Mouse (Mus musculus): ENCODE measurements around the gene Klhl29. TPM values are rescaled to one million over a fixed set of nuclear protein-coding genes. Genes with fewer than 3 reads are reported as not detected.

Klhl29 gene
- total and polyA plus RNA-seq, 2 experiments from 2014 or later = 2.7 to 8.2 TPM

- Histone ChIP-seq H3K4me1 (ENCODE audit: insufficient read depth) (no peaks in the 10 kb centered on the region), H3K9me3 (ENCODE audit: low read length) (no peaks in the 10 kb centered on the region), H3K27ac (ENCODE audit: low read depth, low read length) (no peak overlapping the region), H3K4me3 (ENCODE audit: low read depth, low read length) (no peak overlapping the region), H3K4me2 (ENCODE audit: low read depth) (no peak overlapping the region), H3K27me3 (ENCODE audit: insufficient read depth, low read length) (no peaks in the 10 kb centered on the region), H3K36me3 (ENCODE audit: insufficient read depth) (peaks cover 7% of the 10 kb centered on the region; the same call in 1 of the 2 replicates), H3K9ac (no peak overlapping the region)
- WGBS = 89% methylated on average over 6 of the region's 6 CpGs
- no peak for ATAC-seq
- no peak for DNase-seq
- TF ChIP-seq CTCF (IDR thresholded peaks at IDR 0.05; ENCODE audit: low read depth) = no peak
Observed at GRCm38 (mm10) chr12:5340151-5340603, 35.3 kb downstream of the Klhl29 start.

- no peak for ATAC-seq
- Histone ChIP-seq H3K4me1 (ENCODE audit: insufficient read depth) (no peaks in the 10 kb centered on the region), H3K9me3 (ENCODE audit: low read length) (no peaks in the 10 kb centered on the region), H3K9ac (no peak overlapping the region), H3K4me2 (ENCODE audit: low read depth) (no peak overlapping the region), H3K4me3 (ENCODE audit: low read depth, low read length) (no peak overlapping the region), H3K27me3 (ENCODE audit: insufficient read depth, low read length) (no peaks in the 10 kb centered on the region), H3K27ac (ENCODE audit: low read depth, low read length) (no peak overlapping the region), H3K36me3 (ENCODE audit: insufficient read depth) (peaks cover 7% of the 10 kb centered on the region; the same call in 1 of the 2 replicates)
- DNase-seq = no peak
- no peak for TF ChIP-seq CTCF (IDR thresholded peaks at IDR 0.05; ENCODE audit: low read depth)
- 44% methylated on average over 8 of the region's 8 CpGs for WGBS
Observed at GRCm38 (mm10) chr12:5336927-5337712, 38.4 kb downstream of the Klhl29 start.

DNA sequence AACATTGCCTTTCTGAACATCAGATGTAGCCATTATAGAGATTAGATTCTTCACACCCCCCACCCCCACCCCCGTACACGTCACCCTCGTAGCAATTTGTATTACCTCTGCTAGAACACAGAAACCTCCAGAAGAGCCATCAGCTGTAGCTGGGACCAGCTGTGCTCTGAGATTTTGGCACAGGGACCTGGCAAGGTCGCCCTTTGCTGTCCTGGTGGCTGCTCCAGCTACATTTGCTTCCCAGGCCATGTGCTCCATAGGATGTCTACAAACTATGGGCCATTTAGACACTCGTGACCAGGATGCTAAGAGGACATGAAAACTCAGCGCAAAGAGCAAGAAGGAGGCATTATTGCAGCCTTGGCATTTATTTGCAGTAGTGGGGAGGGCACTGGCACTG lies 39.2 kb downstream of the Klhl29 start:
- 73% methylated on average over 6 of the region's 6 CpGs for WGBS
- H3K27ac ChIP-seq (ENCODE audit: low read depth, low read length) = no peak overlapping the region
- H3K36me3 ChIP-seq (ENCODE audit: insufficient read depth) = peaks cover 7% of the 10 kb centered on the region; the same call in 1 of the 2 replicates
- no peak for TF ChIP-seq CTCF (IDR thresholded peaks at IDR 0.05; ENCODE audit: low read depth)
- no peak overlapping the region for H3K9ac ChIP-seq
- H3K4me2 ChIP-seq (ENCODE audit: low read depth) = no peak overlapping the region
- ATAC-seq = no peak
- H3K4me1 ChIP-seq (ENCODE audit: insufficient read depth) = no peaks in the 10 kb centered on the region
- no peak overlapping the region for H3K4me3 ChIP-seq (ENCODE audit: low read depth, low read length)
- no peak for DNase-seq
- H3K9me3 ChIP-seq (ENCODE audit: low read length) = no peaks in the 10 kb centered on the region
- no peaks in the 10 kb centered on the region for H3K27me3 ChIP-seq (ENCODE audit: insufficient read depth, low read length)

- peaks cover 5% of the 10 kb centered on the region; the same call in 1 of the 2 replicates for H3K36me3 ChIP-seq (ENCODE audit: insufficient read depth)
- no peaks in the 10 kb centered on the region for H3K4me1 ChIP-seq (ENCODE audit: insufficient read depth)
- no peak overlapping the region for H3K27ac ChIP-seq (ENCODE audit: low read depth, low read length)
- TF ChIP-seq CTCF (IDR thresholded peaks at IDR 0.05; ENCODE audit: low read depth) = no peak
- H3K4me2 ChIP-seq (ENCODE audit: low read depth) = no peak overlapping the region
- no peak overlapping the region for H3K9ac ChIP-seq
- H3K4me3 ChIP-seq (ENCODE audit: low read depth, low read length) = no peak overlapping the region
- H3K27me3 ChIP-seq (ENCODE audit: insufficient read depth, low read length) = no peaks in the 10 kb centered on the region
- ATAC-seq = no peak
- DNase-seq = no peak
- H3K9me3 ChIP-seq (ENCODE audit: low read length) = no peaks in the 10 kb centered on the region
- 39% methylated on average over 9 of the region's 9 CpGs for WGBS
Observed at GRCm38 (mm10) chr12:5334956-5335355, 40.5 kb downstream of the Klhl29 start.

GRCm38 (mm10) chr12:5334175-5334574 lies 41.3 kb downstream of the Klhl29 start:
- H3K4me3 ChIP-seq (ENCODE audit: low read depth, low read length) = no peak overlapping the region
- no peak overlapping the region for H3K9ac ChIP-seq
- WGBS = 70% methylated on average over 2 of the region's 2 CpGs
- H3K4me2 ChIP-seq (ENCODE audit: low read depth) = no peak overlapping the region
- no peak for ATAC-seq
- H3K4me1 ChIP-seq (ENCODE audit: insufficient read depth) = no peaks in the 10 kb centered on the region
- peaks cover 5% of the 10 kb centered on the region; the same call in 1 of the 2 replicates for H3K36me3 ChIP-seq (ENCODE audit: insufficient read depth)
- no peaks in the 10 kb centered on the region for H3K27me3 ChIP-seq (ENCODE audit: insufficient read depth, low read length)
- H3K9me3 ChIP-seq (ENCODE audit: low read length) = no peaks in the 10 kb centered on the region
- no peak overlapping the region for H3K27ac ChIP-seq (ENCODE audit: low read depth, low read length)
- TF ChIP-seq CTCF (IDR thresholded peaks at IDR 0.05; ENCODE audit: low read depth) = no peak
- no peak for DNase-seq

- H3K9me3 ChIP-seq (ENCODE audit: low read length) = no peaks in the 10 kb centered on the region
- no peaks in the 10 kb centered on the region for H3K36me3 ChIP-seq (ENCODE audit: insufficient read depth)
- H3K9ac ChIP-seq = no peak overlapping the region
- H3K4me1 ChIP-seq (ENCODE audit: insufficient read depth) = no peaks in the 10 kb centered on the region
- DNase-seq (no peak), ATAC-seq (peak; percentile 28; the same call in 1 of the 2 replicates)
- no peak overlapping the region for H3K27ac ChIP-seq (ENCODE audit: low read depth, low read length)
- H3K4me2 ChIP-seq (ENCODE audit: low read depth) = no peak overlapping the region
- 59% methylated on average over 13 of the region's 13 CpGs for WGBS
- TF ChIP-seq CTCF (IDR thresholded peaks at IDR 0.05; ENCODE audit: low read depth) = 0 out of 2 replicates have a peak, but pooled peaks have one; percentile 12
- H3K27me3 ChIP-seq (ENCODE audit: insufficient read depth, low read length) = no peaks in the 10 kb centered on the region
- H3K4me3 ChIP-seq (ENCODE audit: low read depth, low read length) = no peak overlapping the region
Observed at GRCm38 (mm10) chr12:5331810-5332484, 43.5 kb downstream of the Klhl29 start.

All from forebrain, postnatal 0 days (tissue).